Mouse (Mus musculus) liver, embryonic 12.5 days (tissue): Measurements from ENCODE around the gene Nxnl1. TPM values are rescaled to one million over a fixed set of nuclear protein-coding genes. Genes with fewer than 3 reads are reported as not detected.
"Not testable (repeated sequence)": the region's sequence is repeated elsewhere in the genome, so short reads cannot be mapped to it uniquely, and the experiment has no call there.

Experiments used
- ATAC-seq: fragments of 200-750 bp; cut with Nextera tagmentation; 2 replicates; pipeline ENCODE4 v1.8.0; 2017; ENCODE audit warnings: moderate number of reproducible peaks, mild to moderate bottlenecking, moderate library complexity
- H3K27ac ChIP-seq: fragments of 300-500 bp; sonication (generic); 2 replicates; pipeline ENCODE4 v1.5.1; 2016; ENCODE audit warnings: mild to moderate bottlenecking
- H3K27me3 ChIP-seq: fragments of 300-500 bp; sonication (generic); replicated peaks from 2 replicates; pipeline ENCODE4 v1.6.1; 2016; ENCODE audit warnings: mild to moderate bottlenecking, moderate library complexity
- H3K36me3 ChIP-seq: fragments of 300-500 bp; sonication (generic); 2 replicates; pipeline ENCODE4 v1.6.1; 2016; ENCODE audit warnings: mild to moderate bottlenecking, moderate library complexity
- H3K4me1 ChIP-seq: fragments of 300-500 bp; sonication (generic); 2 replicates; pipeline ENCODE4 v1.6.1; 2016
- H3K4me2 ChIP-seq: fragments of 300-500 bp; sonication (generic); 2 replicates; pipeline ENCODE4 v1.6.1; 2016; ENCODE audit warnings: mild to moderate bottlenecking, moderate library complexity
- H3K4me3 ChIP-seq: fragments of 300-500 bp; sonication (generic); 2 replicates; pipeline ENCODE4 v1.5.1; 2016; ENCODE audit warnings: mild to moderate bottlenecking, moderate library complexity
- H3K9ac ChIP-seq: fragments of 300-500 bp; sonication (generic); 2 replicates; pipeline ENCODE4 v1.6.1; 2016; ENCODE audit warnings: mild to moderate bottlenecking, moderate library complexity
- H3K9me3 ChIP-seq: fragments of 300-500 bp; sonication (generic); replicated peaks from 2 replicates; pipeline ENCODE4 v1.6.1; 2016; ENCODE audit warnings: mild to moderate bottlenecking, moderate library complexity
- WGBS: fragments of 180-500 bp; shearing (Covaris S2); methylation state at CpG from one replicate; pipeline ENCODE4 v1.1.7; 2016; ENCODE audit not compliant: insufficient replicate concordance; 5-methylcytosine and 5-hydroxymethylcytosine counted together
- polyA plus RNA-seq: library from polyadenylated mRNA; unstranded; fragments of >200 nt; fragmentation: Nextera tagmentation; extraction: Ambion mirVana; gene quantifications from 2 replicates; pipeline ENCODE4 v1.2.1, GENCODE M21; 2016

The Nxnl1 gene
- polyA plus RNA-seq, 1 experiment from 2014 or later, result 0.32 TPM

- no peak for ATAC-seq
- Histone ChIP-seq H3K36me3 (no peaks in the 10 kb centered on the region), H3K27me3 (peaks cover 59% of the 10 kb centered on the region), H3K27ac (0 out of 2 replicates have a peak within 1 kb of the TSS, but pooled peaks have one; percentile 7), H3K4me2 (peak within 1 kb of the TSS; percentile 30; the same call in 1 of the 2 replicates), H3K9ac (no peak within 1 kb of the TSS; the same call in 1 of the 2 replicates), H3K4me1 (peaks cover 38% of the 10 kb centered on the region), H3K4me3 (no peak within 1 kb of the TSS), H3K9me3 (no peaks in the 10 kb centered on the region)
- WGBS, result 33% methylated on average over 46 of the region's 46 CpGs
These were observed 41.0 kb downstream of the Nxnl1 start, which contains the start of gene Ccdc194 for GRCm38 (mm10) chr8:71525226-71526050. TSS of gene Ccdc194 (minus strand) at chr8:71525711.

GRCm38 (mm10) chr8:71521634-71522033 lies 44.8 kb downstream of the Nxnl1 start:
- Histone ChIP-seq H3K9ac (no peak overlapping the region), H3K27ac (no peak overlapping the region), H3K4me1 (peaks cover 29% of the 10 kb centered on the region), H3K4me2 (0 out of 2 replicates have a peak overlapping the region, but pooled peaks have one; percentile 9), H3K36me3 (no peaks in the 10 kb centered on the region), H3K4me3 (no peak overlapping the region), H3K27me3 (peaks cover 39% of the 10 kb centered on the region), H3K9me3 (no peaks in the 10 kb centered on the region)
- WGBS, result 2% methylated on average over 17 of the region's 17 CpGs
- ATAC-seq, result peak; percentile 72

GRCm38 (mm10) chr8:71519037-71519825 lies 47.2 kb downstream of the Nxnl1 start:
- 23% methylated on average over 10 of the region's 10 CpGs for WGBS
- H3K4me3 ChIP-seq, H3K4me2 ChIP-seq, H3K9me3 ChIP-seq, H3K9ac ChIP-seq, H3K27ac ChIP-seq, ATAC-seq, H3K36me3 ChIP-seq: not testable (repeated sequence)
- H3K27me3 ChIP-seq, result peaks cover 15% of the 10 kb centered on the region
- H3K4me1 ChIP-seq, result peaks cover 16% of the 10 kb centered on the region

GRCm38 (mm10) chr8:71516786-71517185 lies 49.6 kb downstream of the Nxnl1 start:
- H3K36me3 ChIP-seq, result no peaks in the 10 kb centered on the region
- ATAC-seq, result no peak
- H3K27ac ChIP-seq, result no peak overlapping the region
- 42% methylated on average over 6 of the region's 6 CpGs for WGBS
- no peak overlapping the region for H3K9ac ChIP-seq
- peaks cover 30% of the 10 kb centered on the region for H3K4me1 ChIP-seq
- H3K4me3 ChIP-seq, result no peak overlapping the region
- no peaks in the 10 kb centered on the region for H3K9me3 ChIP-seq
- 0 out of 2 replicates have a peak, but pooled peaks cover under 1% of the 10 kb centered on the region for H3K27me3 ChIP-seq
- H3K4me2 ChIP-seq, result no peak overlapping the region

- H3K4me3 ChIP-seq, result no peak overlapping the region
- H3K4me1 ChIP-seq, result peaks cover 33% of the 10 kb centered on the region
- H3K27ac ChIP-seq, result no peak overlapping the region
- H3K36me3 ChIP-seq, result no peaks in the 10 kb centered on the region
- no peak overlapping the region for H3K4me2 ChIP-seq
- ATAC-seq, result no peak
- H3K27me3 ChIP-seq, result peaks cover 17% of the 10 kb centered on the region
- no peak overlapping the region for H3K9ac ChIP-seq
- WGBS, result 58% methylated on average over 5 of the region's 5 CpGs
- H3K9me3 ChIP-seq, result no peaks in the 10 kb centered on the region
These were observed 51.4 kb downstream of the Nxnl1 start for GRCm38 (mm10) chr8:71515043-71515442.

- Histone ChIP-seq H3K9me3 (no peaks in the 10 kb centered on the region), H3K27me3 (peaks cover 34% of the 10 kb centered on the region), H3K4me1 (peaks cover 32% of the 10 kb centered on the region), H3K36me3 (no peaks in the 10 kb centered on the region), H3K27ac (no peak overlapping the region), H3K4me3 (no peak overlapping the region), H3K4me2 (no peak overlapping the region), H3K9ac (no peak overlapping the region)
- no peak for ATAC-seq
- WGBS, result 41% methylated on average over 15 of the region's 15 CpGs
These were observed 53.2 kb downstream of the Nxnl1 start for GRCm38 (mm10) chr8:71513018-71513754.

- H3K36me3 ChIP-seq, result no peaks in the 10 kb centered on the region
- H3K4me2 ChIP-seq, result peak within 1 kb of the TSS; percentile 67
- peak within 1 kb of the TSS; percentile 54 for H3K27ac ChIP-seq
- no peak within 1 kb of the TSS for H3K9ac ChIP-seq
- H3K9me3 ChIP-seq, result no peaks in the 10 kb centered on the region
- peak within 1 kb of the TSS; percentile 42 for H3K4me3 ChIP-seq
- WGBS, result 8% methylated on average over 14 of the region's 14 CpGs
- peaks cover 37% of the 10 kb centered on the region for H3K4me1 ChIP-seq
- peaks cover 49% of the 10 kb centered on the region for H3K27me3 ChIP-seq
- peak; percentile 87 for ATAC-seq
These were observed 54.8 kb downstream of the Nxnl1 start, which contains the start of gene Plvap for GRCm38 (mm10) chr8:71511644-71512043. TSS of gene Plvap (minus strand) at chr8:71511752.

Other genes starting within 250 kb of the Nxnl1 start
- 60.2 and 61.1 TPM in 2 replicates for gene Use1, start 199.8 kb downstream of the Nxnl1 start, polyA plus RNA-seq
- gene Ocel1, start 195.3 kb downstream of the Nxnl1 start, polyA plus RNA-seq, result 6.8 and 6.9 TPM in 2 replicates
- 35.3 and 38.8 TPM in 2 replicates for gene Nr2f6, start 184.6 kb downstream of the Nxnl1 start, polyA plus RNA-seq
- 3.6 and 4.0 TPM in 2 replicates for gene Ushbp1, start 170.8 kb downstream of the Nxnl1 start, polyA plus RNA-seq
- gene Babam1, start 169.7 kb downstream of the Nxnl1 start, polyA plus RNA-seq, result 79.0 and 82.6 TPM in 2 replicates
- gene Ankle1, start 160.6 kb downstream of the Nxnl1 start, polyA plus RNA-seq, result 57.9 and 58.3 TPM in 2 replicates
- gene Abhd8, start 102.9 kb downstream of the Nxnl1 start, polyA plus RNA-seq, result 16.0 and 17.4 TPM in 2 replicates
- gene Mrpl34, start 101.6 kb downstream of the Nxnl1 start, polyA plus RNA-seq, result 168 and 173 TPM in 2 replicates
- gene Dda1, start 97.4 kb downstream of the Nxnl1 start, polyA plus RNA-seq, result 60.6 and 63.1 TPM in 2 replicates
- gene Ano8, start 80.6 kb downstream of the Nxnl1 start, polyA plus RNA-seq, result 1.2 TPM in 2 replicates
- 9.3 and 9.6 TPM in 2 replicates for gene Gtpbp3, start 78.5 kb downstream of the Nxnl1 start, polyA plus RNA-seq
- 44.8 and 46.7 TPM in 2 replicates for gene Plvap, start 54.8 kb downstream of the Nxnl1 start, polyA plus RNA-seq
- 0.30 and 0.57 TPM in 2 replicates for gene Ccdc194, start 40.9 kb downstream of the Nxnl1 start, polyA plus RNA-seq
- 28.7 and 29.4 TPM in 2 replicates for gene Bst2, start 29.1 kb downstream of the Nxnl1 start, polyA plus RNA-seq
- gene Mvb12a, start 23.7 kb downstream of the Nxnl1 start, polyA plus RNA-seq, result 39.2 and 42.7 TPM in 2 replicates
- gene Tmem221, start 7.7 kb downstream of the Nxnl1 start, polyA plus RNA-seq, result 0.61 and 0.75 TPM in 2 replicates
- 4.1 and 4.4 TPM in 2 replicates for gene Slc27a1, start 2.3 kb upstream of the Nxnl1 start, polyA plus RNA-seq
- gene Pgls, start 25.6 kb upstream of the Nxnl1 start, polyA plus RNA-seq, result 138 and 144 TPM in 2 replicates
- 1.3 and 2.3 TPM in 2 replicates for gene Fam129c, start 31.0 kb upstream of the Nxnl1 start, polyA plus RNA-seq
- gene Colgalt1, start 44.4 kb upstream of the Nxnl1 start, polyA plus RNA-seq, result 29.0 and 30.1 TPM in 2 replicates
- gene Unc13a, start 105.2 kb upstream of the Nxnl1 start, polyA plus RNA-seq, result 0.22 and 0.31 TPM in 2 replicates
- gene Jak3, start 109.7 kb upstream of the Nxnl1 start, polyA plus RNA-seq, result 9.2 and 10.4 TPM in 2 replicates
- gene Insl3, start 122.6 kb upstream of the Nxnl1 start, polyA plus RNA-seq, result 1.5 and 2.1 TPM in 2 replicates
- gene B3gnt3, start 135.2 kb upstream of the Nxnl1 start, polyA plus RNA-seq, result 3.6 and 4.2 TPM in 2 replicates
- 19.5 and 20.6 TPM in 2 replicates for gene Fcho1, start 159.1 kb upstream of the Nxnl1 start, polyA plus RNA-seq